Mouse (Mus musculus) cerebellum, postnatal 10 days (tissue): ENCODE measurements around the gene Sptssa.
"Not testable (repeated sequence)": the region's sequence is repeated elsewhere in the genome, so short reads cannot be mapped to it uniquely, and the experiment has no call there.

Experiments
- DNase-seq, 2 experiments: peaks; one replicate each; pipeline ENCODE4 v3.0.0; 2021; ENCODE audit warnings: mixed read lengths in 2 of 2

Gene Sptssa

GRCm38 (mm10) chr12:54656396-54657171 is at the start of gene Sptssa:
Sptssa (minus strand) TSS chr12:54656573.
- peak; percentile 97 to 99 for DNase-seq

GRCm38 (mm10) chr12:54699394-54699793 is 43.0 kb upstream of the Sptssa start:
- no peak for DNase-seq

GRCm38 (mm10) chr12:54697791-54698250 is 41.4 kb upstream of the Sptssa start:
- DNase-seq = peak; percentile 26 to 53

- DNase-seq = peak; percentile 45 to 57
Measured at GRCm38 (mm10) chr12:54697003-54697597, 40.7 kb upstream of the Sptssa start.

GRCm38 (mm10) chr12:54696242-54697002 is 40.0 kb upstream of the Sptssa start:
- DNase-seq = peak; percentile 98 to 99

GRCm38 (mm10) chr12:54695511-54696241 is 39.3 kb upstream of the Sptssa start, which contains the start of gene Eapp:
Eapp (minus strand) TSS chr12:54695897.
- peak; percentile 96 to 98 for DNase-seq

GRCm38 (mm10) chr12:54694847-54695510 is 38.6 kb upstream of the Sptssa start:
- no peak for DNase-seq

GRCm38 (mm10) chr12:54689082-54689481 is 32.7 kb upstream of the Sptssa start:
- DNase-seq = no peak

- DNase-seq = no peak
Measured at GRCm38 (mm10) chr12:54683182-54683581, 26.8 kb upstream of the Sptssa start.

- DNase-seq = no peak
Measured at GRCm38 (mm10) chr12:54676709-54677108, 20.3 kb upstream of the Sptssa start.

GRCm38 (mm10) chr12:54675396-54675795 is 19.0 kb upstream of the Sptssa start:
- no peak for DNase-seq

GRCm38 (mm10) chr12:54671262-54671661 is 14.9 kb upstream of the Sptssa start:
- DNase-seq = no peak

- no peak for DNase-seq
Measured at GRCm38 (mm10) chr12:54668141-54668540, 11.8 kb upstream of the Sptssa start.

GRCm38 (mm10) chr12:54665526-54665925 is 9.2 kb upstream of the Sptssa start:
- DNase-seq = no peak

GRCm38 (mm10) chr12:54661470-54661869 is 5.1 kb upstream of the Sptssa start:
- DNase-seq = not testable (repeated sequence)

- no peak for DNase-seq
Measured at GRCm38 (mm10) chr12:54659901-54660300, 3.5 kb upstream of the Sptssa start.

- DNase-seq = no peak
Measured at GRCm38 (mm10) chr12:54658425-54659092, 2.2 kb upstream of the Sptssa start.

GRCm38 (mm10) chr12:54657951-54658350 is 1.6 kb upstream of the Sptssa start:
- DNase-seq = no peak

GRCm38 (mm10) chr12:54657226-54657625 is 853 bp upstream of the Sptssa start:
- DNase-seq = no peak

- DNase-seq = no peak
Measured at GRCm38 (mm10) chr12:54656039-54656395, 356 bp downstream of the Sptssa start.

GRCm38 (mm10) chr12:54655292-54656038 is 908 bp downstream of the Sptssa start:
- DNase-seq = no peak
